Mouse (Mus musculus) heart, embryonic 13.5 days (tissue): Measurements from ENCODE around the gene Peli1. TPM values are rescaled to one million over a fixed set of nuclear protein-coding genes. Genes with fewer than 3 reads are reported as not detected.

Source experiments
- ATAC-seq: fragments of 200-750 bp; cut with Nextera tagmentation; 2 replicates; pipeline ENCODE4 v1.8.0; 2017; ENCODE audit warnings: moderate TSS enrichment; ENCODE audit not compliant: insufficient number of reproducible peaks, low FRiP score, low TSS enrichment; ENCODE audit errors: extremely low read depth
- H3K27ac ChIP-seq: fragments of 300-500 bp; sonication (generic); replicated peaks from 2 replicates; pipeline ENCODE4 v1.5.1; 2015; ENCODE audit warnings: moderate library complexity, mild to moderate bottlenecking, inconsistent platforms
- H3K27me3 ChIP-seq: fragments of 300-500 bp; sonication (generic); replicated peaks from 2 replicates; pipeline ENCODE4 v1.6.1; 2015; ENCODE audit warnings: mild to moderate bottlenecking, inconsistent platforms
- H3K36me3 ChIP-seq: fragments of 300-500 bp; sonication (generic); 2 replicates; pipeline ENCODE4 v1.6.1; 2015; ENCODE audit warnings: mild to moderate bottlenecking, inconsistent platforms
- H3K4me1 ChIP-seq: fragments of 300-500 bp; sonication (generic); 2 replicates; pipeline ENCODE4 v1.6.1; 2015; ENCODE audit warnings: inconsistent platforms
- H3K4me2 ChIP-seq: fragments of 300-500 bp; sonication (generic); 2 replicates; pipeline ENCODE4 v1.6.1; 2015; ENCODE audit warnings: inconsistent platforms, mild to moderate bottlenecking, moderate library complexity
- H3K4me3 ChIP-seq: fragments of 300-500 bp; sonication (generic); 2 replicates; pipeline ENCODE4 v1.5.1; 2015; ENCODE audit warnings: moderate library complexity, mild to moderate bottlenecking, inconsistent platforms
- H3K9ac ChIP-seq: fragments of 300-500 bp; sonication (generic); 2 replicates; pipeline ENCODE4 v1.6.1; 2015; ENCODE audit warnings: inconsistent platforms, mild to moderate bottlenecking, moderate library complexity
- H3K9me3 ChIP-seq: fragments of 300-500 bp; sonication (generic); 2 replicates; pipeline ENCODE4 v1.6.1; 2016; ENCODE audit warnings: inconsistent platforms
- WGBS: fragments of 180-500 bp; shearing (Covaris S2); methylation state at CpG from one replicate; pipeline ENCODE4 v1.1.7; 2015; ENCODE audit warnings: mixed read lengths; 5-methylcytosine and 5-hydroxymethylcytosine counted together
- polyA plus RNA-seq: library from polyadenylated mRNA; unstranded; fragments of >200 nt; fragmentation: Nextera tagmentation; extraction: Ambion mirVana; gene quantifications from 2 replicates; pipeline ENCODE4 v1.2.1, GENCODE M21; 2015

Gene Peli1
- polyA plus RNA-seq, 1 experiment from 2014 or later, result 21.6 TPM

DNA sequence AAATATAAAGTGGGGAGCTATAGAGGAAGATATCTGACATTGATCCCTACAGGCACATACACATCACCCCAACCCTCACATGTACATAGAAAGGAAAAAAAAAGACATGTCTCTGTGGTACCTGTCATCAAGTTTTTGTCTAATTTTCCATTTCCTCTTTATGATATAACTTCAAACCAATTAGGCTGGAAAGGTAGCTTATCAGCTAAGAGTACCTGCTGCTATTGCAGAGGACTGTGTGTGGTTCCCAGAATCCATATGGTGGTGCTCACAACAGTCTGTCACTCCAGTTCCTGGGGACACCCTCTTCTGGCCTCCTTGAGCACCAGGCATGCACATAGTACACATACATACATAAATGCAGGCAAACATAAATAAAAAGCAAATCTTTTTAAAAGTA, 24.7 kb downstream of the Peli1 start:
- Histone ChIP-seq H3K9me3 (no peaks in the 10 kb centered on the region), H3K27ac (no peak overlapping the region), H3K9ac (no peak overlapping the region), H3K4me3 (no peak overlapping the region), H3K27me3 (no peaks in the 10 kb centered on the region), H3K36me3 (no peaks in the 10 kb centered on the region), H3K4me1 (peaks cover 10% of the 10 kb centered on the region), H3K4me2 (no peak overlapping the region)
- ATAC-seq, result no peak

DNA sequence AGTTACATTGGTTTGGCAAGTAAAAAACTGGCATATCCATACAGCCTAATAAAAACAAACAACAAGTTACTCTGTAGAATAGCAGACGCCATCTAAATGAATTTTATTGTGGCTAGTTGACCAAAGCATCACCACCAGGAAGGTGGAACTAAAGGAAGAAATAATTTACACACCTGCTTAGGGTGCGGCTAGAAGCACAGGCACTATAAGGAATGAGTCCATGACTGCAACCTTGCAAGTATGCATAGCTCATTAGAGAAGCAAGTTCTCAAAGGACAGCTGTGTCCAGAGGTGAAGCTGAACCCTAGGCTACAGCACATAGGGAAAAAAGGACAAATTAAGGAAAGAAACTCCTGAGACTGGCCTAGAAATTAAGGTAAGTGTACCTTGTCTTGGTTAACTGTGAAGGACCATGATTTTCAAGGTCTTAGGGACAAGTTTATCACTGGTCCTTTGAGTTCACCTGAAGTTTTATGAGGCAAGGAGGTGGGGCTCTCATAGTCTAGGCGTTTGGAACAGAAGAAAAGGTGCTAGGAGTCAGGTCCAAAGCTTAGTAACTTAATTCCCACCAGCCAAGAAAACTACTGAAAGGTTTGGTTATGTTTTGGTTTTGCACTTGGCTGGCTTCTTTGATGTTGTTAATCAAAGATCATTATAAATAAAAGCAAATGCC, 25.7 kb downstream of the Peli1 start:
- no peak for ATAC-seq
- Histone ChIP-seq H3K4me1 (peaks cover 12% of the 10 kb centered on the region), H3K36me3 (no peaks in the 10 kb centered on the region), H3K4me3 (no peak overlapping the region), H3K27ac (no peak overlapping the region), H3K4me2 (no peak overlapping the region), H3K9ac (no peak overlapping the region), H3K9me3 (no peaks in the 10 kb centered on the region), H3K27me3 (no peaks in the 10 kb centered on the region)
- 81% methylated on average over 3 of the region's 3 CpGs for WGBS

DNA sequence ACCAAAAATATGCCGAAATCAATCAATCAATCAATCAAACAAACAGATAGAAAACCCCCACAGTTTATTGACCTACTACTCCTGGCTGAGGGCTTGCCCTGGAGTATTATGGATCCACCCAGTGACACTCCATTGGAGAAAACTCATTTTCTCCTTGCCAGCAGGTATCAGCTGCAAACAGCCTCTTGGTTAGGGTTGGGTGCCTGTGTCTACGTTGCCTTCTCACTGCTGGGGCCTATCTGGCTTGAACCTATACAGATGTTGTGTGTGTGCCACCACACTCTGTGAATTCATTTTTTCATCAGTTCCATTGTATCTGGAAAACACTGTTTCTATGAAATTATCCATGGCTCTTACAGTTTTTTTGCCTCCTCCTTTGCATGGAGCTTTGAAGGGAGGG, 30.6 kb downstream of the Peli1 start:
- Histone ChIP-seq H3K27ac (no peak overlapping the region), H3K27me3 (no peaks in the 10 kb centered on the region), H3K4me2 (no peak overlapping the region), H3K9me3 (no peaks in the 10 kb centered on the region), H3K4me1 (peaks cover 15% of the 10 kb centered on the region), H3K9ac (no peak overlapping the region), H3K4me3 (no peak overlapping the region), H3K36me3 (0 out of 2 replicates have a peak, but pooled peaks cover under 1% of the 10 kb centered on the region)
- WGBS, result 82% methylated on average over 2 of the region's 2 CpGs
- ATAC-seq, result no peak

DNA sequence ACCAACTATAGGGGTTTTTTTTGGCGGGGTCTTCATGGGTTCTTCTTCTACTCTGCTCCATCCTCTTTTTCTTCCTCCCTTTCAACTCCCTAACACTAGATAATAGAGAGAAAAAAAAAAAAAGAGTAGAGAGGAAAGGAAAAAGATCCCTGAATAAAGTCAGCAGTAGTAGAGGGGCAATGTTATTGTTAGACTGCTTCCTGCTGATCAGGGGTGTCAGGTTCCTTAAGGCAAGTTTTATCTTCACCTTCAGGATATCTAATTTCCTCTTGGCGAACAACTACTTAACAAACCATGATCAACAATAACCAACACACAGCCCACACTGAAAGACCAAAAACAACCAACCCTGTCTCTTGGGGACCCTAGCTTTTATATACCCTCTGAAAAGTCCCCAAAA, 31.3 kb downstream of the Peli1 start:
- WGBS, result 61% methylated on average over 2 of the region's 2 CpGs
- H3K9ac ChIP-seq, result no peak overlapping the region
- H3K27me3 ChIP-seq, result no peaks in the 10 kb centered on the region
- H3K4me3 ChIP-seq, result no peak overlapping the region
- ATAC-seq, result no peak
- no peak overlapping the region for H3K4me2 ChIP-seq
- H3K27ac ChIP-seq, result 0 out of 2 replicates have a peak overlapping the region, but pooled peaks have one; percentile 24
- H3K9me3 ChIP-seq, result no peaks in the 10 kb centered on the region
- H3K4me1 ChIP-seq, result peaks cover 15% of the 10 kb centered on the region
- 0 out of 2 replicates have a peak, but pooled peaks cover 2% of the 10 kb centered on the region for H3K36me3 ChIP-seq

DNA sequence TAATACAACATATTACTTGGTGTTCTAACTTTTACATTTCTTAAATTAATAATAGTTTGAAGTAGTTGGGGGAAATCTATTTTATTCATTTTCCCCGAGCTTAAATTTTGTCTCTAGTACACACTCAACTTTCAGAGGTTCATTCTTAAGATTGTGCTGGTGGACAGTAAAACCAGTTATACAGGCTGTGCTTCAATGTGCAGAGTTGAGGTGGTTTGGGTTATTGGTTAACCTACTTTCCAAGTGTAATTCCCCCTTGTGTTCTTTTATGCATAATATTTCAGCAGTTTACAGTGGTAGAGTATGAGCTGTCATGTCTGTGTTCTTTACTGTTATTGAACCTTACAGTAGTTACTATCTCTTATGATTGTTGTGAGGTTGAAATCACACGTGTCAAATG, 40.6 kb downstream of the Peli1 start:
- Histone ChIP-seq H3K4me1 (peaks cover 8% of the 10 kb centered on the region), H3K27me3 (no peaks in the 10 kb centered on the region), H3K9me3 (peaks cover 11% of the 10 kb centered on the region; the same call in 1 of the 2 replicates), H3K36me3 (peaks cover 17% of the 10 kb centered on the region), H3K4me2 (no peak overlapping the region), H3K27ac (no peak overlapping the region), H3K4me3 (no peak overlapping the region), H3K9ac (no peak overlapping the region)
- WGBS, result 70% methylated on average over 2 of the region's 2 CpGs
- ATAC-seq, result no peak

DNA sequence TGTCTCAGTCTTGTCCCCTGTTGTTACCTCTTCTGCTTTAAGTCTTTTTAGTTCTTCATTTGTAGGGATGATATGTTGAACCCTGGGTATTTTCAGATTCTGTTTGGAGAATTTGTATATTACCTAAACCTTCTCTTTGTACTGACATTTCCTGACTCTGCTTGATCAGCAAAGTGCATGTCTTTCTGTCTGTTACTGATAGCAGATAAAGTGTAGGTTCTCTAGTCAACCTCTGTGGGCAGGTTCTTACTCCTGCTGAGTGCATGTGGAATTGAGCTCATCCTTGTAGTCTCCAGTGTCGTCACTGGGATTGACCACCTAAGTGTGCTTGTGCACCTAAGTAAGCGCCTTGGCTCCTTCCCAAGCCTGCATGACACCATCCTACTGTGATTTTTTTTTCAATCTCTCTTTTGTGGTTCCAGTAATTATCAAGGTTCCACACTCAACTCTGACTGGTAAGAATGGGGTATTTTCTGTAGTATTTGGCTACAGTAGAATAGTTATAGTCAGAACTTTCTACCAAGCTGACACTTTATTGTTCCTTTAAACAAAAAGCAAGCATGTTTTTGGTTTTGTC, 43.9 kb downstream of the Peli1 start:
- Histone ChIP-seq H3K9ac (no peak overlapping the region), H3K4me1 (peaks cover 8% of the 10 kb centered on the region), H3K4me2 (no peak overlapping the region), H3K4me3 (no peak overlapping the region), H3K9me3 (no peaks in the 10 kb centered on the region), H3K27me3 (no peaks in the 10 kb centered on the region), H3K27ac (no peak overlapping the region), H3K36me3 (peaks cover 30% of the 10 kb centered on the region)
- 74% methylated on average over 2 of the region's 2 CpGs for WGBS
- no peak for ATAC-seq

DNA sequence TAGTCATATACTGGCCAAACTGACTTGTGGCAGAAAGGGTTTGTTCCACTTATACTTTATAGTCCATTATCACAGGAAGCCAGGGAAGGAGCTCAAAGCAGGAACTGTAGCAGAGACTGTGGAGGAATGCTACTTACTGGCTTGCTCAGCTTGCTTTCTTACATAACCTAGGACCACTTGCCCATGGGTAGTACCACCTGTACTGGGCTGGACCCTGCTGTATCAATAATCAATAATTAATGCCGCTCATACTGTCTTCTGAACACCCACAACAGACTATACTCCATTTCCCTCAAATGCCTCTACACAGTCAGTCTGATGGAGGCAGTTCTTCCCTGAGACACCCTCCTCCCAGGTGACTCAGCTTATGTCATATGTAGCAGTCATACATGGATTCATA, 48.4 kb downstream of the Peli1 start:
- H3K27ac ChIP-seq, result no peak overlapping the region
- 90% methylated on average over 1 of the region's 1 CpGs for WGBS
- H3K9ac ChIP-seq, result no peak overlapping the region
- no peak for ATAC-seq
- H3K4me1 ChIP-seq, result peaks cover 7% of the 10 kb centered on the region
- H3K36me3 ChIP-seq, result peaks cover 60% of the 10 kb centered on the region
- no peaks in the 10 kb centered on the region for H3K9me3 ChIP-seq
- H3K27me3 ChIP-seq, result no peaks in the 10 kb centered on the region
- no peak overlapping the region for H3K4me3 ChIP-seq
- H3K4me2 ChIP-seq, result no peak overlapping the region

DNA sequence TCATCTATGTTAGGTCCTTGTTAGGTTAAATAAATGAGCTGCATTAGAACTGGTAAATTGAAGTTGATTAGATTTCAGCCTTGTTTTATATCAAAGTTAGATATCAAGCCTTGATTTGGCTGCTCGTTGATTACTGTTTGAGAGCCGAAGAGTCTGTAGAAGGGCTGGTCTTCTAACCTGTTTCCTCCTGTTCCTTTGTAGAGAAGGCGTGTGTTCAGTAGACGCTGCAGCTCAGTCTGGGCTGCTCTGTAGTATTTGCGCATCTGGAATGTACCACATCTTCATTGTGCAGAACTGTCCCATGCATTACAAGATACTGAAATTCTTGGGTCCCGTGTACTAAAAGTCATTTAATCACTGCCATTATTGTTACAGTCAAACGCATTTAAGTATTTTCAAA, 50.2 kb downstream of the Peli1 start:
- Histone ChIP-seq H3K4me1 (no peaks in the 10 kb centered on the region), H3K9ac (no peak overlapping the region), H3K27me3 (no peaks in the 10 kb centered on the region), H3K9me3 (no peaks in the 10 kb centered on the region), H3K36me3 (peaks cover 60% of the 10 kb centered on the region), H3K4me2 (no peak overlapping the region), H3K27ac (no peak overlapping the region), H3K4me3 (no peak overlapping the region)
- ATAC-seq, result no peak
- WGBS, result 88% methylated on average over 7 of the region's 7 CpGs

DNA sequence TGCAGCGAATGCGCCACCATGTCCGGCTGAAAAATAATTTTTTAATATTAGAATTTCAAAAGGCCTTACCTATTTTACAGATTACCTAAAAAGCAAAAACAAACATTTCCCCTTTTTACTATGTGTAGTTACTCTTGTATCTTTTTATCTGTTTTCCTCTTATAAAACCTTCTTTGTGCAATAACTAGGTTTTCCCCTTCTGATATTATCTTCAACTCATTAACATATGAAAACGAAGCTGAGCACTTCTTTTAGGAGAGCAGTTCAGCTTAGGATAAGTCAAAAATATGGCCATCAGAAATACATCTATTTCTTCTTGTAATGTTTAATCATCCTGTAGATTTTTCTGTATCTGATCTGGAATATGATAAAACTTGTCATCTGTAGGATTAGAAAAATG, 50.7 kb downstream of the Peli1 start:
- Histone ChIP-seq H3K9ac (no peak overlapping the region), H3K9me3 (no peaks in the 10 kb centered on the region), H3K27me3 (no peaks in the 10 kb centered on the region), H3K27ac (no peak overlapping the region), H3K36me3 (peaks cover 61% of the 10 kb centered on the region), H3K4me3 (no peak overlapping the region), H3K4me2 (no peak overlapping the region), H3K4me1 (no peaks in the 10 kb centered on the region)
- 92% methylated on average over 4 of the region's 4 CpGs for WGBS
- no peak for ATAC-seq

DNA sequence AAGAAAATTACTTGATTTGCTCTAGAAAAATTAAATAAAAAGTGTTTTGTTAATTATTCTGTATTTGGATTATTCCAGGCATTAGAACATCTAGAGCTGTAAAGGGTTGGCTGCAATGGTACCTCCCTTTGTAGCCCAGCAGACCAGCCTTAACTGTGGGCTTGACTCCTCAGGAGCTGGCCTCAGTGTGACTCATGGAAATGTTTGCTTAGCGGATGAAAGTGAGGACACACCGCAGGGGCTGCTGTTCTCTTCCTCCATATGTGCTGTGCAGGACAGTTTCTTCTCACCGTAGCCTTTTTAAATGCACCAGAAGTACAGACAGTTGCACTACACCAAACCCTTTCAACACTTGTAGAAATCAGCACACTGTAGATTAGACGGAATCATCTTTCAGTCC, 58.4 kb downstream of the Peli1 start:
- Histone ChIP-seq H3K4me1 (no peaks in the 10 kb centered on the region), H3K9ac (no peak overlapping the region), H3K9me3 (no peaks in the 10 kb centered on the region), H3K27me3 (no peaks in the 10 kb centered on the region), H3K36me3 (peaks cover 73% of the 10 kb centered on the region), H3K4me2 (no peak overlapping the region), H3K4me3 (no peak overlapping the region), H3K27ac (no peak overlapping the region)
- ATAC-seq, result no peak
- 72% methylated on average over 4 of the region's 4 CpGs for WGBS

DNA sequence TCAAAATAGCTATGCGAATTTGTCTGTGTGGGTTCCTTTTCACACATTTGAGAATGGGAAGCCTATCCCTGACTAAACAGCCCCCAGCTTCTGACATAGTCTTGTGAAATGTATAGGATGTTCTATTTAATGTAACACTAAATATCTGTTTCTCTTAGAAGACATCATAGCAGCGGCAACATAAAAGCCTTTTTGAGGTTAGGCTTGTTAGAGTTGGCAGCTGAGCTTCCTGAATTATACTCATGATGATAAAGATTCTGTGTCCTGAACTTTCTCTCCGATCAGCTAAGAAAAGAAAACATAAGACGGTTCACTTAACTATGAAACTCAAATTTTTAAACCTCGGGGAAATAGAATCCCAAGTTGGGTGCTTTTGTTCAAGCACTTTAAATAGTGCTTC, 59.2 kb downstream of the Peli1 start:
- no peaks in the 10 kb centered on the region for H3K27me3 ChIP-seq
- 79% methylated on average over 5 of the region's 5 CpGs for WGBS
- peaks cover 77% of the 10 kb centered on the region for H3K36me3 ChIP-seq
- no peaks in the 10 kb centered on the region for H3K9me3 ChIP-seq
- ATAC-seq, result no peak
- no peak overlapping the region for H3K4me3 ChIP-seq
- no peak overlapping the region for H3K27ac ChIP-seq
- H3K9ac ChIP-seq, result no peak overlapping the region
- H3K4me1 ChIP-seq, result no peaks in the 10 kb centered on the region
- H3K4me2 ChIP-seq, result no peak overlapping the region

DNA sequence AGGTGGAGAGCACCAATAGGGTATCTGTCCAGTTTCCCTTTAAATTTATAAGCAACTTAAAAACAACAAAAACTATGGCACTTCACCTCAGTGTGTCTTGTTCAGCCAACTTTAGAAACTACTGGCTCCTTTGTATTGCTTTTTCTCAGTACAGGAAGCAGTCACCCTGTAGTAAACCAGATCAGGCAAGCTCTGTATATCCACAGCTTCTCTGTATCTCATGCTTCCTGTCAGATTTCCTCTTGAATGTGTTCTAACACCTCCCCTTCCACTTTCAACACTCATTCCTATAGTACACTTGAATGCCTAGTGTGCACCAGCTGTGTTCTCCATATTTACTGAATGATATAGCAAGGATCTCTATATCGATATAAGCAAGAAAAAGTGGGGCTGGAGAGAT, 60.6 kb downstream of the Peli1 start:
- Histone ChIP-seq H3K9me3 (no peaks in the 10 kb centered on the region), H3K27ac (no peak overlapping the region), H3K4me2 (no peak overlapping the region), H3K4me1 (no peaks in the 10 kb centered on the region), H3K9ac (no peak overlapping the region), H3K27me3 (no peaks in the 10 kb centered on the region), H3K4me3 (no peak overlapping the region), H3K36me3 (peaks cover 70% of the 10 kb centered on the region)
- ATAC-seq, result no peak
- 95% methylated on average over 1 of the region's 1 CpGs for WGBS
